Mouse (Mus musculus): ENCODE measurements around the gene Rap1b.

The Rap1b gene

GRCm38 (mm10) chr10:117858241-117858640 lies 12.4 kb upstream of the Rap1b start:
- DNase-seq (ENCODE audit: low read depth) = no peak

GRCm38 (mm10) chr10:117856001-117856720 lies 10.3 kb upstream of the Rap1b start:
- peak; percentile 72 for DNase-seq (ENCODE audit: low read depth)

- no peak for DNase-seq (ENCODE audit: low read depth)
Measured at GRCm38 (mm10) chr10:117852648-117853192, 6.9 kb upstream of the Rap1b start.

DNA sequence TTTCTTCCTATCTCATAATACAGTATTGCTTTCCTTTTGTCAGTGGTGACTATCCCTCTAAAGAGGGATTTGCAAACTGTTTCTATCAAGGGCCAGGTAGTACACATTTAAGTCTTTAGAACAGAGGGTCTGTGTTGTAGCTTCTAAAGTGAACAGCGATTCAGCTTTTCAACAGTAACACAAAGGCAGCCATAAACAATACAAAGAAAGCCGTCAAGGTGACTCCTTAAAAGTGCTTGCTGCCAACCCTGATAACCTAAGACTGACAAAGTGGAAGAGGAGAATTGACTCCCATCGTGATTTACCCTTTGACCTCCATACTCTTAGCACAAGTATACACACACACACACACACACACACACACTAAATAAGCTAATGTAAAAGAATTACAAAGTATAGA lies 3.1 kb upstream of the Rap1b start:
- DNase-seq (ENCODE audit: low read depth) = no peak

GRCm38 (mm10) chr10:117846796-117847195 lies 961 bp upstream of the Rap1b start:
- no peak for DNase-seq (ENCODE audit: low read depth)

DNA sequence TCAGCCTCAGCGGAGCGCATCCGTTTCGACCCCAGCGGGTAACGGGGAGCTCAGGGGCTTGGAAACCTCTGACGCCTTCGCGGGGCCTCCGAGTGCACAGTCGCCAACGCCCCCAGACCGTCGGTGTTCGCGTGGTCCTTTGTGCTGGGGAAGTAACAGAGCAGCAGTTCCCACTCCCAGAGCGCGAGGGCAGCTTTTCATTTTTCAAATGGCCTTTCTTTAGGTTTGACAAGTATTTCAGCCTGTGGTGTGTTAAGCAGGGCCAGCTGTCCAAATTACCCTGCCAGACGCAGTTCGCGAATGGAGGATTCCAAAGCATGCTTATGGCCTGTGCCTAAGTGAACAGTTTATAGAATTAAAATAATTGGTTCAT lies 411 bp upstream of the Rap1b start:
- DNase-seq (ENCODE audit: low read depth) = no peak

DNA sequence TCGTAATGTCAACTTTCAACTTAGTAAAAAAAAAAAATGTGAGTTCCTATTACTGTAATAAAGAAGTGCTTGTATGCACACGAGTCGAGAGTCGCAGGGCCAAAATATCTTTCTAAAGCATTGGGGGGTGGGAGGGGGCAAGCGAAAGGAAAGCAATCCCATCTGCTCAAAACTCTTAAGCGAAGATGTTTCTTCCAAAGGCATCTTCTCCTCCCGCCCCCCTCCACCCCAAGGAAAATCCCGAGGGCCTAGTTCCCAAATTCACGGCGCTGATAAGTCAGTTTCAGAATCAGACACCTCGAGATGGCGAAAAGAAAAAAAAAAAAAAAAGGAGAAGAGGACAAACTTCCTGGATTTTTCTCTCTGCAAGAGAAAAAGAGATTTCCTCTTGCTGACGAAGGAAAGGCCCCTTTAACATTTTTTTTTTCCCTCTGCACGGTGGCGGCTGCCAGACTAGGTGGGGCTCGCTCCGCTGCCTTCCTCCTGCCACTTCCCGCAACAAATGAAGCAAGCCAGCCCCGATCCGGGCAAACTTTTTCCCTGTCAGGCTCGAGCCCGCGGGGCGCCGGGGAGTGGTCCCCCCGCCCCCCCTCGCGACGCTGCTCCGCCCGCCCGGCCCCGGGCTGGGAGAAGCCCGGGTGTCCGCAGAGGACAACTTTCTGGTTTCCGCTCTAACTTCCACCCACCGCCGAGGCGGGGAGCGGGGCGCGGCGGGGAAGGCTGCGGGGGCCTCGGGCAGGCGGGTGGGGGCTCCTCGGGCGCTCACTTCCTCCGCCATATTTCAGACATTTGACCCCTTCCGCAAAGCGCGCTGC lies 846 bp downstream of the Rap1b start:
- peak; percentile 73 for DNase-seq (ENCODE audit: low read depth)

- peak; percentile 72 for DNase-seq (ENCODE audit: low read depth)
Measured at GRCm38 (mm10) chr10:117844279-117844678, 1.6 kb downstream of the Rap1b start.

- peak; percentile 81 for DNase-seq (ENCODE audit: low read depth)
Measured at GRCm38 (mm10) chr10:117843690-117844089, 2.1 kb downstream of the Rap1b start.

GRCm38 (mm10) chr10:117841765-117842164 lies 4.1 kb downstream of the Rap1b start:
- DNase-seq (ENCODE audit: low read depth) = no peak

- DNase-seq (ENCODE audit: low read depth) = peak; percentile 54
Measured at GRCm38 (mm10) chr10:117840431-117840995, 5.3 kb downstream of the Rap1b start.

DNA sequence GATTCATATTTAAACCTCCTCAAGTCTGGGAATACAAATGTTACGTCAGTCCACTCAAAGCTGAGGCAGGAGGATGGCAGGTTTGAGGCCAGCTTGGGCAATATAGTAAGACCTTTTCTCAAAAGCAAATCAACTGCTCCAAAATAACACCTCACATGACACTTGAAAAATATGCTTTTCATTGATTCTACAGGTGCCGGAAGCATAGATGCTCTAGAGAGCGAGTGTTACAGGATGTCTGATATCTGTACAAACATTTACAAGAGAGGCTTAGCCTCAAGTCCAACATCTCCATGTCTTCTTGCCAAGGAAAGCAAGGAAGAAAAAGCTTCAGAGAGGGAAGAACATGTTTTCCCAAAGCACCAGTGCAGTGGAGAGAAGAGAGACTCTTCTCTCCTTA lies 6.1 kb downstream of the Rap1b start:
- peak; percentile 68 for DNase-seq (ENCODE audit: low read depth)

DNA sequence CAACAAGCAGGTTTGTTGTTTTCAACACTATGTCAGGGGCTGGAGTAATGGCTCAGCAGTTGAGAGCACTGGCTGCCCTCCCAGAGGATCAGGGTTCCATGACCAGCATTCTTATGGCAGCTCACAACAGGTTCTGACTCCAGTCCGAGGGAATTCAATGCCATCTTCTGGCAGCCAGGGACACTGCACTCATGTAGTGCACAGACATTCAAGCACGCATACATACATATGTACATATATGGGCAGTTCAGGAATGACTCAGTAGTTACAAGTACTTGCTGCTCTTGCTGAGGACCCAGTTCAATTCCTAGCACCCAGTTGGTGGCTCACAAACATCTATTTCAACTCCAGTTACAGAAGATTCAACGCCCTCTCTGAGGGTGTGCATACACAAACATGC lies 6.9 kb downstream of the Rap1b start:
- DNase-seq (ENCODE audit: low read depth) = peak; percentile 58

- peak; percentile 77 for DNase-seq (ENCODE audit: low read depth)
Measured at GRCm38 (mm10) chr10:117836354-117836753, 9.5 kb downstream of the Rap1b start.

DNA sequence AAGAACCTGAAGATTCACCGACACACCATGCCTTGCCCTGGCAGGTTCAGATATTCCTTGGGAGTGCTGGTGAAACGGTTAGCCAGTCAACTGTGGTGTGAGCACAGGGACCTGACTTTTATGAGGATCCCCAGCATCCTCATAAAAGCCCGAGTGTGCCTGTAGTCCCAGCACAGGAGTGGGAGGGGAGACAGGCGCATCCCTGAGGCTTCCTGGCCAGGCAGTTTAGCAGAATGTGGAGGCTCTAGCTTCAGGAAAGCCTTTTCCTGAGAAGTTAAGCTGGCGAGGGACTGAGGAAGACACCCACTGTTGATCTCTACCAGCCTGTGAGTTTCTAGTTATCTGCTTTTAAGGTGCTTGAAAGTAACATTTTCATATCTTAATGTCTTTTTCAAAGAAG lies 10.4 kb downstream of the Rap1b start:
- no peak for DNase-seq (ENCODE audit: low read depth)

DNA sequence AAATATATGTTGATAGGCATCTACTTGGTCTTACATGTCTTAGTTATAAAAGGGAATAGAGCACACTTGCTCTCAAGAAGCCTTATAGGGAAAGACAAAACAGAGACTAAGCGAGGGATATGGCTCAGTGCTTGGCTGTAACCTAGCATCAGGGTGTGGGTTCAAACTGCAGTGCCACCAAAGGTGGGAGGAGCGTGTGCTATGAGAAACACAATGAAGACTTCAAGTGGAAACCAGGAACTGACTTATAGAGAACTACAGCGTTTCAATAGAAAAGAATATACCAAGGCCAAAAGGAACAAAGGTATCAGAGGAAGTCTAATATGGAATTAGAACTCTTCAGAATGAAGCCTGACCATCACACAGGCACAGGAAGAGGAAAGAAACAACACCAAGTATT lies 15.0 kb downstream of the Rap1b start:
- peak; percentile 59 for DNase-seq (ENCODE audit: low read depth)

DNA sequence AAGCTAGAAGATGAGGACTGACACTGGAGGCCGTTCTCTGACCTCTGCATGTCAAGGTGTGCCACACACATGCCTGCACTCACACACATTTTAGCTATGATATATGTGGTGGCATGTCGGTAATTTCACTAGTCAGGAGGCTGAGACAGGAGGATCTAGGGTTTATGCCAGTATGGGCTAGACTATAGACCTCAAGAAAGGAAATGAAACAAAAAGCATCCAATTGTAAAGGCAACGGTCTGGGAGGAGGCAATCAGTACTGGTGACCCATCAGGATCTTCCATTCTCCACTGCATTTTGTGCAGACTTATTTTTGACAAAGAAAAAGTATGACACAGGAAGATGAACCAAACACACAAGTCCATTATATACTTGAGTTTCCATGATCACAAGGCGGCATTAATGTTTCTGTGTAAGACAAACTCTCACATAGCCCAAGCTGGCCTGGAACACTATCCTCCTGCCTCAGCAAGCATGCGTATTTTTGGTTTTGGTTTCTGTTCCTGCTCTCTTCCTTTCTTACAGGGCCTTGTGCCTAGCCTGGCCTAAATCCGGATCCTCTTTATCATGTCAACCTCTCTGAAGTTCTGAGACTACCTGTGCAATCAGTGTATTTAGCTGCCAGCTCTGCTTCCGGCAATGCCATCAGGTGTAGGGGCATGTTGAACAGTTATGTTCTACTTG lies 16.2 kb downstream of the Rap1b start:
- DNase-seq (ENCODE audit: low read depth) = peak; percentile 81

DNA sequence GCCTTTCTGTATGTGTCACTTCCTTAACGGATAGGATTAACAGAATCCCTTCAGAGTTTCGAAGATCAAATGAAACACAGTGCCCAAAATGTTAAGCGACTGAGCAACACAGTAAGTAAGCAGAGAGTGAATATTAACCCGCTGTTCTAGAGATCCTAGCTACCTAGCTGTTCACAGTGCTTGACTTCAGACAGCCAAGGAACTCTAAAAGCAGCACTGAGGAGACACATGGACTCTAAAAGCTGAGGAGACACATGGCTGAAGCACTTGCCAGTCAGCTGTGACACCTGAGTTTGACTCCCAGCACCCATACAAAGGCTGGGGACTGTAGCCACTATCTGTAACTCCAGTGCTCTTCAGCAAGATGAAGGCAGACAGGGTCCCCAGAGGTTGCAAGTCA lies 16.8 kb downstream of the Rap1b start:
- no peak for DNase-seq (ENCODE audit: low read depth)

DNA sequence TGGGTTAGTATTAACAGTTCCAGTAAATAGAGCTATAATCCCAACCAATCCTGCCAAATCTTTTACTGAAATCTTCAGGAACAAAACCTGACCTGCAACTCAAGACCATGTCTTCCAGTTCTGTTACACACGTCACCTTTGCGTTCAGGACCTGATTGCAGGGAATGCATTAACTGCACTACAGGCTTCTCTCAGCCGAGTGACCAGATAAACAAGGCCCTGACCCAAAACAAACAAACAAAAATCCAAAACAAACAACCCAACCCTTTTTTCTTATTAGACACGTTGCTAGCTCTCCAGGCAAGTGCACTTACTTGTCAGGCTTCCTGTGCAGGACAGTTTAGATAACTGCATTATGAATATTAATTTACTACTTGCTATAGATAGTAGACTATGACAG lies 17.3 kb downstream of the Rap1b start:
- peak; percentile 28 for DNase-seq (ENCODE audit: low read depth)

- DNase-seq (ENCODE audit: low read depth) = no peak
Measured at GRCm38 (mm10) chr10:117824647-117825046, 21.2 kb downstream of the Rap1b start.

DNA sequence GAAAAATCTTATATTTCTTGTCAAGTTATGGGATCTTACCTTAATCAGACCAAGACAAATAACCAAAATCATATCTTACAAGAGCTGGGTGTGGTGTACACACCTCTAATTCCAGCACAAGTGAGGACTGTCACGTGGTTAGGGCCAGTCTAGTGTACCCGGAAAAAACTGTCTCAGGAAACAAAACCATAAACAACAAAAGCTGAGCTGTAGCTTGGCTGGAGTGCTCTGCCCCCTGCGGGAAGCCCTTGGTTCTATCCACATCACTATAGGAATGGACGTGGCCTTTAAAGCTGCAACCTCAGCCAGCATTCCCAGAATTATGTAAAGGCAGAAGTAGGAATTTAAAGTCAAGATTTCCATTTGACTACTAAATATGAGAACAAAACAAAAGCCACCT lies 21.7 kb downstream of the Rap1b start:
- no peak for DNase-seq (ENCODE audit: low read depth)

- no peak for DNase-seq (ENCODE audit: low read depth)
Measured at GRCm38 (mm10) chr10:117823321-117823720, 22.5 kb downstream of the Rap1b start.

All from naive thymus-derived CD4-positive, alpha-beta T cell, adult 2 months (primary cell).